Comparison of ENCODE assay signal across 7 mouse cellular contexts in genomic region chr2:39008350-39008851, GRCm38 (mm10). TPM values are rescaled to one million over a fixed set of nuclear protein-coding genes. Genes with fewer than 3 reads are reported as not detected.
DNase-seq lines count a peak whose midpoint lies in the region; ATAC-seq lines count a peak whose summit lies in the region.

No protein-coding gene starts in this region.

- no peaks in the 10 kb centered on the region for H3K9me3 ChIP-seq in neural tube, embryonic 11.5 days (ENCODE audit: control insufficient read depth, low read length)
- H3K9me3 ChIP-seq in forebrain, embryonic 14.5 days (replicated peaks; ENCODE audit: control insufficient read depth, low read length) = no peaks in the 10 kb centered on the region
- no peaks in the 10 kb centered on the region for H3K9me3 ChIP-seq in liver, embryonic 13.5 days (replicated peaks)

- H3K4me1 ChIP-seq in neural tube, embryonic 11.5 days (ENCODE audit: control insufficient read depth, insufficient read depth, low read length) = peaks cover 19% of the 10 kb centered on the region
- peaks cover 28% of the 10 kb centered on the region for H3K4me1 ChIP-seq in forebrain, embryonic 14.5 days (ENCODE audit: control insufficient read depth, insufficient read depth, low read length)
- peaks cover 76% of the 10 kb centered on the region for H3K4me1 ChIP-seq in liver, embryonic 13.5 days (replicated peaks)

- DNase-seq in neural tube, embryonic 11.5 days (ENCODE audit: low spot score) = no peak
- no peak for DNase-seq in neural tube, embryonic 10.5 days (ENCODE audit: extremely low spot score, low spot score)
- DNase-seq in brain, adult 2 months (ENCODE audit: low read depth, low spot score) = peak; percentile 49
- peak; percentile 17 for DNase-seq in forebrain, embryonic 14.5 days (ENCODE audit: low spot score)
- DNase-seq in liver, embryonic 13.5 days = no peak
- DNase-seq in spleen, adult 18-20 months = peak; percentile 32 to 44

- H3K4me3 ChIP-seq in neural tube, embryonic 11.5 days (ENCODE audit: low read depth, low read length) = peak overlapping the region; percentile 82
- peak overlapping the region; percentile 87 for H3K4me3 ChIP-seq in forebrain, embryonic 14.5 days (ENCODE audit: low read depth, low read length)
- H3K4me3 ChIP-seq in liver, embryonic 13.5 days (replicated peaks) = peak overlapping the region; percentile 93

- peak overlapping the region; percentile 90 for H3K27ac ChIP-seq in neural tube, embryonic 11.5 days (ENCODE audit: low read depth, low read length)
- H3K27ac ChIP-seq in forebrain, embryonic 14.5 days (ENCODE audit: low read depth, low read length) = peak overlapping the region; percentile 90
- H3K27ac ChIP-seq in liver, embryonic 13.5 days = peak overlapping the region; percentile 93

- H3K27me3 ChIP-seq in neural tube, embryonic 11.5 days (ENCODE audit: control insufficient read depth, insufficient read depth, low read length) = no peaks in the 10 kb centered on the region
- H3K27me3 ChIP-seq in forebrain, embryonic 14.5 days (replicated peaks; ENCODE audit: control insufficient read depth, insufficient read depth, low read length) = no peaks in the 10 kb centered on the region
- H3K27me3 ChIP-seq in liver, embryonic 13.5 days = no peaks in the 10 kb centered on the region

- ATAC-seq in neural tube, embryonic 11.5 days (ENCODE audit: insufficient read depth, low FRiP score, low TSS enrichment) = peak; percentile 26
- peak; percentile 47 for ATAC-seq in forebrain, embryonic 14.5 days
- ATAC-seq in liver, embryonic 13.5 days (ENCODE audit: low read depth) = peak; percentile 41
- ATAC-seq in granulocyte monocyte progenitor cell, adult 5-6 weeks (replicated peaks; ENCODE audit: poor library complexity, severe bottlenecking) = no peak

- WGBS in neural tube, embryonic 11.5 days = under 1% methylated on average over 25 of the region's 25 CpGs
- under 1% methylated on average over 18 of the region's 25 CpGs for WGBS in forebrain, embryonic 14.5 days
- WGBS in liver, embryonic 13.5 days (ENCODE audit: insufficient replicate concordance) = under 1% methylated on average over 25 of the region's 25 CpGs

- H3K4me2 ChIP-seq in neural tube, embryonic 11.5 days (ENCODE audit: low read depth) = peak overlapping the region; percentile 91
- peak overlapping the region; percentile 97 for H3K4me2 ChIP-seq in forebrain, embryonic 14.5 days (ENCODE audit: low read length)
- H3K4me2 ChIP-seq in liver, embryonic 13.5 days = peak overlapping the region; percentile 94

- peaks cover 4% of the 10 kb centered on the region; the same call in 1 of the 2 replicates for H3K36me3 ChIP-seq in neural tube, embryonic 11.5 days (ENCODE audit: control insufficient read depth, insufficient read depth, low read length)
- H3K36me3 ChIP-seq in forebrain, embryonic 14.5 days (ENCODE audit: control insufficient read depth, insufficient read depth, low read length) = peaks cover 20% of the 10 kb centered on the region
- peaks cover 28% of the 10 kb centered on the region for H3K36me3 ChIP-seq in liver, embryonic 13.5 days

- peak overlapping the region; percentile 82 for H3K9ac ChIP-seq in neural tube, embryonic 11.5 days (ENCODE audit: low read length)
- H3K9ac ChIP-seq in forebrain, embryonic 14.5 days (ENCODE audit: low read length) = peak overlapping the region; percentile 94
- H3K9ac ChIP-seq in liver, embryonic 13.5 days = peak overlapping the region; percentile 97

RNA-seq across cellular contexts. Expression of gene Rpl35, which starts 3.0 kb away (rescaled TPM):
- polyA plus RNA-seq in neural tube, embryonic 11.5 days (2014; fragmentation: Nextera tagmentation; extraction: Ambion mirVana) = 909 and 937 TPM in 2 replicates
- 779 and 875 TPM in 2 replicates for polyA plus RNA-seq in forebrain, embryonic 14.5 days (2014; fragmentation: Nextera tagmentation; extraction: Ambion mirVana)
- 845 and 923 TPM in 2 replicates for polyA plus RNA-seq in liver, embryonic 13.5 days (2015; fragmentation: Nextera tagmentation; extraction: Ambion mirVana)
- 1,205 and 1,260 TPM in 2 replicates for total RNA-seq in granulocyte monocyte progenitor cell, adult 5-6 weeks (2014; fragmentation: Nextera tagmentation)
- total RNA-seq in granulocyte monocyte progenitor cell, adult 5-6 weeks (2017) = 1,673 and 1,927 TPM in 2 replicates

RNA-seq across cellular contexts. Expression of gene Arpc5l, which starts 3.3 kb away (rescaled TPM):
- 131 and 133 TPM in 2 replicates for polyA plus RNA-seq in neural tube, embryonic 11.5 days (2014; fragmentation: Nextera tagmentation; extraction: Ambion mirVana)
- polyA plus RNA-seq in forebrain, embryonic 14.5 days (2014; fragmentation: Nextera tagmentation; extraction: Ambion mirVana) = 142 and 144 TPM in 2 replicates
- polyA plus RNA-seq in liver, embryonic 13.5 days (2015; fragmentation: Nextera tagmentation; extraction: Ambion mirVana) = 74.0 and 76.6 TPM in 2 replicates
- 71.2 and 74.7 TPM in 2 replicates for total RNA-seq in granulocyte monocyte progenitor cell, adult 5-6 weeks (2014; fragmentation: Nextera tagmentation)
- 59.5 and 65.2 TPM in 2 replicates for total RNA-seq in granulocyte monocyte progenitor cell, adult 5-6 weeks (2017)

RNA-seq across cellular contexts. Expression of gene Wdr38, which starts 11.1 kb away (rescaled TPM):
- polyA plus RNA-seq in neural tube, embryonic 11.5 days (2014; fragmentation: Nextera tagmentation; extraction: Ambion mirVana) = 1.1 and 1.4 TPM in 2 replicates
- 1.4 and 1.8 TPM in 2 replicates for polyA plus RNA-seq in forebrain, embryonic 14.5 days (2014; fragmentation: Nextera tagmentation; extraction: Ambion mirVana)
- polyA plus RNA-seq in liver, embryonic 13.5 days (2015; fragmentation: Nextera tagmentation; extraction: Ambion mirVana) = 0.66 and 0.76 TPM in 2 replicates
- total RNA-seq in granulocyte monocyte progenitor cell, adult 5-6 weeks (2014; fragmentation: Nextera tagmentation) = 0.53 and 0.84 TPM in 2 replicates
- 0.09 and 0.15 TPM in 2 replicates for total RNA-seq in granulocyte monocyte progenitor cell, adult 5-6 weeks (2017)

RNA-seq across cellular contexts. Expression of gene Golga1, which starts 56.9 kb away (rescaled TPM):
- polyA plus RNA-seq in neural tube, embryonic 11.5 days (2014; fragmentation: Nextera tagmentation; extraction: Ambion mirVana) = 30.7 and 33.7 TPM in 2 replicates
- 36.4 and 41.0 TPM in 2 replicates for polyA plus RNA-seq in forebrain, embryonic 14.5 days (2014; fragmentation: Nextera tagmentation; extraction: Ambion mirVana)
- polyA plus RNA-seq in liver, embryonic 13.5 days (2015; fragmentation: Nextera tagmentation; extraction: Ambion mirVana) = 9.9 and 11.3 TPM in 2 replicates
- 13.0 and 15.7 TPM in 2 replicates for total RNA-seq in granulocyte monocyte progenitor cell, adult 5-6 weeks (2014; fragmentation: Nextera tagmentation)
- total RNA-seq in granulocyte monocyte progenitor cell, adult 5-6 weeks (2017) = 13.8 and 17.2 TPM in 2 replicates

Comparison
In these comparisons a context has a peak if more than half of its experiments do, and no peak if none do; other contexts are left out.
1. DNase-seq: peak in brain, adult 2 months (single experiment), forebrain, embryonic 14.5 days (single experiment) and spleen, adult 18-20 months (2 of 2); none in neural tube, embryonic 11.5 days (single experiment), neural tube, embryonic 10.5 days (single experiment) and liver, embryonic 13.5 days (single experiment).
2. Peak in every context shown above with its lines, with median percentiles within 50 percentile points of each other: H3K27ac ChIP-seq, H3K4me2 ChIP-seq, H3K4me3 ChIP-seq and H3K9ac ChIP-seq.